ENCODE assay signal across 11 mouse cellular contexts in genomic region chr13:54926654-54927053, GRCm38 (mm10). TPM values are rescaled to one million over a fixed set of nuclear protein-coding genes. Genes with fewer than 3 reads are reported as not detected.
DNase-seq lines count a peak whose midpoint lies in the region; ATAC-seq lines count a peak whose summit lies in the region.
"Had no signal": no experiment of that assay in that cellular context is flagged by ENCODE, and none has a peak within 500 bp of the region (broad histone marks: within the 10 kb centered on the region; RNA-seq: fewer than 3 reads in every experiment).

No protein-coding gene starts in this region.

- peak; percentile 50 for ATAC-seq in frontal cortex, adult (ENCODE audit: low TSS enrichment)
- peak; percentile 75 for ATAC-seq in cerebellum, adult (ENCODE audit: insufficient number of reproducible peaks, low FRiP score, low TSS enrichment)
- ATAC-seq: CD4-positive, CD25-positive, alpha-beta regulatory T cell, adult 4 months had no signal

- DNase-seq in frontal cortex, postnatal 36 days (ENCODE audit: low spot score in 2 of 2) = no peak
- DNase-seq in left cerebral cortex, adult 18-20 months (ENCODE audit: low spot score in 2 of 2) = peak; percentile 39 to 56
- no peak for DNase-seq in left cerebral cortex, postnatal 36 days (ENCODE audit: low spot score in 2 of 2)
- peak; percentile 84 for DNase-seq in left cerebral cortex, postnatal 4 days
- DNase-seq in thymus, adult 18-20 months = no peak
- DNase-seq in Muller cell, postnatal 12 days (ENCODE audit: inconsistent ontology term) = no peak
- DNase-seq: gastrocnemius, postnatal 25 days; kidney, adult 9 months had no signal

- intact Hi-C loops in left cerebral cortex, postnatal 36 days (cut with DNase I) = no loop called here
- intact Hi-C loops in left cerebral cortex, postnatal 4 days (cut with DNase I) = no loop called here

RNA-seq across cellular contexts. Expression of gene Unc5a, which starts 22.6 kb away (rescaled TPM):
- 100 to 1,000 TPM; 104 to 107 TPM for total RNA-seq in left cerebral cortex, adult 18-20 months (2021)
- 100 to 1,000 TPM in 1 of 2 experiments, 10 to 100 TPM in 1; 96.3 to 101 TPM for total RNA-seq in left cerebral cortex, postnatal 36 days (2021)
- 10 to 100 TPM; 51.7 to 52.6 TPM for total RNA-seq in left cerebral cortex, postnatal 4 days (2021)

Comparison
In these comparisons a context has a peak if more than half of its experiments do, and no peak if none do; other contexts are left out.
1. DNase-seq: peak in left cerebral cortex, adult 18-20 months (2 of 2) and left cerebral cortex, postnatal 4 days (single experiment); none in frontal cortex, postnatal 36 days (0 of 2), left cerebral cortex, postnatal 36 days (0 of 2), thymus, adult 18-20 months (0 of 2) and Muller cell, postnatal 12 days (single experiment).